Mouse (Mus musculus) hindbrain, embryonic 16.5 days (tissue): ENCODE results near the gene Olfr1049. TPM values are rescaled to one million over a fixed set of nuclear protein-coding genes. Genes with fewer than 3 reads are reported as not detected.
"Not testable (repeated sequence)": the region's sequence is repeated elsewhere in the genome, so short reads cannot be mapped to it uniquely, and the experiment has no call there.

Experiments used
- ATAC-seq: fragments of 200-750 bp; cut with Nextera tagmentation; 2 replicates; pipeline ENCODE4 v1.8.0; 2017; ENCODE audit warnings: moderate TSS enrichment, moderate library complexity
- H3K27ac ChIP-seq: fragments of 300-500 bp; sonication (generic); 2 replicates; pipeline ENCODE4 v1.5.1; 2014; ENCODE audit warnings: low read depth, mild to moderate bottlenecking, control low read depth, low read length, moderate library complexity
- H3K27me3 ChIP-seq: fragments of 300-500 bp; sonication (generic); replicated peaks from 2 replicates; pipeline ENCODE4 v1.6.1; 2014; ENCODE audit warnings: low read length; ENCODE audit not compliant: control insufficient read depth, insufficient read depth
- H3K36me3 ChIP-seq: fragments of 300-500 bp; sonication (generic); 2 replicates; pipeline ENCODE4 v1.6.1; 2014; ENCODE audit warnings: mild to moderate bottlenecking, low read length, moderate library complexity, mixed read lengths; ENCODE audit not compliant: control insufficient read depth, insufficient read depth
- H3K4me1 ChIP-seq: fragments of 300-500 bp; sonication (generic); 2 replicates; pipeline ENCODE4 v1.6.1; 2014; ENCODE audit warnings: low read depth, low read length; ENCODE audit not compliant: control insufficient read depth, insufficient read depth
- H3K4me2 ChIP-seq: fragments of 300-500 bp; sonication (generic); 2 replicates; pipeline ENCODE4 v1.6.1; 2014; ENCODE audit warnings: mild to moderate bottlenecking, low read length, control low read depth, moderate library complexity
- H3K4me3 ChIP-seq: fragments of 300-500 bp; sonication (generic); 2 replicates; pipeline ENCODE4 v1.5.1; 2014; ENCODE audit warnings: mild to moderate bottlenecking, low read length, control low read depth, moderate library complexity
- H3K9ac ChIP-seq: fragments of 300-500 bp; sonication (generic); 2 replicates; pipeline ENCODE4 v1.6.1; 2014; ENCODE audit warnings: low read depth, mild to moderate bottlenecking, control low read depth, low read length, moderate library complexity
- H3K9me3 ChIP-seq: fragments of 300-500 bp; sonication (generic); 2 replicates; pipeline ENCODE4 v1.6.1; 2014; ENCODE audit warnings: mild to moderate bottlenecking, low read length, moderate library complexity; ENCODE audit not compliant: control insufficient read depth
- WGBS: fragments of 180-500 bp; shearing (Covaris S2); extraction: QIAGEN DNeasy Blood & Tissue Kit; methylation state at CpG from one replicate; pipeline ENCODE4 v1.1.7; 2014; 5-methylcytosine and 5-hydroxymethylcytosine counted together
- polyA plus RNA-seq: library from polyadenylated mRNA; unstranded; fragments of >200 nt; fragmentation: Nextera tagmentation; extraction: Ambion mirVana; gene quantifications from 2 replicates; pipeline ENCODE4 v1.2.1, GENCODE M21; 2015

Gene Olfr1049
- polyA plus RNA-seq, result not detected in 2 replicates

GRCm38 (mm10) chr2:86258228-86258627, at the start of gene Olfr1049:
Gene Olfr1049, minus strand, starts transcription at chr2:86258328.
- H3K9ac ChIP-seq, H3K4me1 ChIP-seq, H3K4me3 ChIP-seq, H3K36me3 ChIP-seq, H3K9me3 ChIP-seq, ATAC-seq, H3K27me3 ChIP-seq, H3K4me2 ChIP-seq, H3K27ac ChIP-seq: not testable (repeated sequence)

- H3K36me3 ChIP-seq, result no peaks in the 10 kb centered on the region
- H3K9me3 ChIP-seq, result no peaks in the 10 kb centered on the region
- H3K4me1 ChIP-seq, result no peaks in the 10 kb centered on the region
- H3K27me3 ChIP-seq, result no peaks in the 10 kb centered on the region
- no peak for ATAC-seq
- H3K27ac ChIP-seq, result no peak within 1 kb of the TSS
- no peak within 1 kb of the TSS for H3K4me2 ChIP-seq
- no peak within 1 kb of the TSS for H3K9ac ChIP-seq
- no peak within 1 kb of the TSS for H3K4me3 ChIP-seq
Measured at GRCm38 (mm10) chr2:86292155-86292554, 34.0 kb upstream of the Olfr1049 start, which contains the start of gene Olfr1052. Gene Olfr1052, plus strand, starts transcription at chr2:86292455.

- H3K9me3 ChIP-seq, H3K27ac ChIP-seq, H3K36me3 ChIP-seq, H3K9ac ChIP-seq, H3K4me2 ChIP-seq, ATAC-seq, H3K27me3 ChIP-seq, H3K4me1 ChIP-seq, H3K4me3 ChIP-seq: not testable (repeated sequence)
Measured at GRCm38 (mm10) chr2:86278988-86279387, 20.9 kb upstream of the Olfr1049 start, which contains the start of gene Olfr1051. Gene Olfr1051, minus strand, starts transcription at chr2:86279088.

- Histone ChIP-seq H3K4me1 (no peaks in the 10 kb centered on the region), H3K9ac (no peak within 1 kb of the TSS), H3K4me3 (no peak within 1 kb of the TSS), H3K36me3 (no peaks in the 10 kb centered on the region), H3K9me3 (no peaks in the 10 kb centered on the region), H3K27ac (no peak within 1 kb of the TSS), H3K4me2 (no peak within 1 kb of the TSS), H3K27me3 (no peaks in the 10 kb centered on the region)
- ATAC-seq, result no peak
Measured at GRCm38 (mm10) chr2:86240189-86240588, 17.9 kb downstream of the Olfr1049 start, which contains the start of gene Olfr1048. Gene Olfr1048, minus strand, starts transcription at chr2:86240289.

GRCm38 (mm10) chr2:86231301-86231700, 26.8 kb downstream of the Olfr1049 start, which contains the start of gene Olfr1047:
Gene Olfr1047, minus strand, starts transcription at chr2:86231401.
- no peaks in the 10 kb centered on the region for H3K27me3 ChIP-seq
- no peaks in the 10 kb centered on the region for H3K9me3 ChIP-seq
- H3K27ac ChIP-seq, result no peak within 1 kb of the TSS
- no peaks in the 10 kb centered on the region for H3K36me3 ChIP-seq
- no peaks in the 10 kb centered on the region for H3K4me1 ChIP-seq
- H3K4me3 ChIP-seq, result no peak within 1 kb of the TSS
- no peak within 1 kb of the TSS for H3K9ac ChIP-seq
- no peak for ATAC-seq
- 100% methylated on average over 1 of the region's 1 CpGs for WGBS
- H3K4me2 ChIP-seq, result no peak within 1 kb of the TSS

GRCm38 (mm10) chr2:86219214-86219613, 38.9 kb downstream of the Olfr1049 start, which contains the start of gene Olfr1046:
Gene Olfr1046, minus strand, starts transcription at chr2:86219314.
- Histone ChIP-seq H3K27ac (no peak within 1 kb of the TSS), H3K36me3 (no peaks in the 10 kb centered on the region), H3K4me3 (no peak within 1 kb of the TSS), H3K4me1 (no peaks in the 10 kb centered on the region), H3K9ac (no peak within 1 kb of the TSS), H3K4me2 (no peak within 1 kb of the TSS), H3K9me3 (no peaks in the 10 kb centered on the region), H3K27me3 (no peaks in the 10 kb centered on the region)
- ATAC-seq, result no peak
- WGBS, result 63% methylated on average over 2 of the region's 2 CpGs

Other genes starting within 250 kb of the Olfr1049 start
- 0.69 TPM in 2 replicates for gene Olfr1033, start 237.7 kb downstream of the Olfr1049 start, polyA plus RNA-seq
- gene Olfr1034, start 212.5 kb downstream of the Olfr1049 start, polyA plus RNA-seq, result not detected in 2 replicates
- gene Olfr1036, start 184.3 kb downstream of the Olfr1049 start, polyA plus RNA-seq, result not detected in 2 replicates
- gene Olfr1037, start 170.9 kb downstream of the Olfr1049 start, polyA plus RNA-seq, result not detected in 2 replicates
- gene Olfr1039, start 122.4 kb downstream of the Olfr1049 start, polyA plus RNA-seq, result not detected in 2 replicates
- not detected in 2 replicates for gene Olfr1040, start 111.6 kb downstream of the Olfr1049 start, polyA plus RNA-seq
- not detected in 2 replicates for gene Olfr1042, start 96.5 kb downstream of the Olfr1049 start, polyA plus RNA-seq
- gene Olfr1043, start 90.8 kb downstream of the Olfr1049 start, polyA plus RNA-seq, result not detected in 2 replicates
- not detected in 2 replicates for gene Olfr1044, start 80.5 kb downstream of the Olfr1049 start, polyA plus RNA-seq
- gene Olfr52, start 72.6 kb downstream of the Olfr1049 start, polyA plus RNA-seq, result not detected in 2 replicates
- gene Olfr1045, start 55.3 kb downstream of the Olfr1049 start, polyA plus RNA-seq, result not detected in 2 replicates
- not detected in 2 replicates for gene Olfr1046, start 39.0 kb downstream of the Olfr1049 start, polyA plus RNA-seq
- gene Olfr1047, start 26.9 kb downstream of the Olfr1049 start, polyA plus RNA-seq, result not detected in 2 replicates
- not detected in 2 replicates for gene Olfr1048, start 18.0 kb downstream of the Olfr1049 start, polyA plus RNA-seq
- gene Olfr1051, start 20.8 kb upstream of the Olfr1049 start, polyA plus RNA-seq, result not detected in 2 replicates
- not detected in 2 replicates for gene Olfr1052, start 34.1 kb upstream of the Olfr1049 start, polyA plus RNA-seq
- gene Olfr1053, start 57.0 kb upstream of the Olfr1049 start, polyA plus RNA-seq, result not detected in 2 replicates
- gene Olfr1054, start 77.1 kb upstream of the Olfr1049 start, polyA plus RNA-seq, result not detected in 2 replicates
- gene Olfr1055, start 92.0 kb upstream of the Olfr1049 start, polyA plus RNA-seq, result not detected in 2 replicates
- gene Olfr1056, start 104.1 kb upstream of the Olfr1049 start, polyA plus RNA-seq, result not detected in 2 replicates
- not detected in 2 replicates for gene Olfr1057, start 120.1 kb upstream of the Olfr1049 start, polyA plus RNA-seq
- gene Olfr1058, start 130.2 kb upstream of the Olfr1049 start, polyA plus RNA-seq, result not detected in 2 replicates
- gene Olfr1061, start 155.7 kb upstream of the Olfr1049 start, polyA plus RNA-seq, result not detected in 2 replicates
- gene Olfr1062, start 168.4 kb upstream of the Olfr1049 start, polyA plus RNA-seq, result not detected in 2 replicates
- not detected in 2 replicates for gene Olfr1065, start 192.3 kb upstream of the Olfr1049 start, polyA plus RNA-seq
- not detected in 2 replicates for gene Olfr1066, start 197.9 kb upstream of the Olfr1049 start, polyA plus RNA-seq
- gene Olfr228, start 229.1 kb upstream of the Olfr1049 start, polyA plus RNA-seq, result not detected in 2 replicates